21 mouse cellular contexts compared by ENCODE assay signal in genomic region chr12:85447009-85447408, GRCm38 (mm10). TPM values are rescaled to one million over a fixed set of nuclear protein-coding genes. Genes with fewer than 3 reads are reported as not detected.
DNase-seq lines count a peak whose midpoint lies in the region; ATAC-seq and TF ChIP-seq lines count a peak whose summit lies in the region.
"Had no signal": no experiment of that assay in that cellular context is flagged by ENCODE, and none has a peak within 500 bp of the region (broad histone marks: within the 10 kb centered on the region; RNA-seq: fewer than 3 reads in every experiment).

No protein-coding gene starts in this region.

- no peak overlapping the region for H3K4me3 ChIP-seq in left cerebral cortex, adult 2 months
- H3K4me3 ChIP-seq: heart, embryonic 12.5 days; midbrain, embryonic 13.5 days; neural tube, embryonic 12.5 days had no signal

- ATAC-seq in CD4-positive, CD25-positive, alpha-beta regulatory T cell, adult 4 months, result peak; percentile 74
- ATAC-seq in granulocyte monocyte progenitor cell, adult 5-6 weeks (replicated peaks; ENCODE audit: poor library complexity, severe bottlenecking), result peak; percentile 53
- ATAC-seq: forebrain, embryonic 14.5 days; hindbrain, embryonic 16.5 days; midbrain, embryonic 13.5 days; Patski had no signal

- intact Hi-C loops in left cerebral cortex, adult 2 months (cut with DNase I), result no loop called here

- DNase-seq in spleen, postnatal 36 days (ENCODE audit: low spot score in 2 of 2), result peak; percentile 51 to 60
- no peak for DNase-seq in spleen, postnatal 10 days (ENCODE audit: low spot score in 2 of 2)
- DNase-seq in naive thymus-derived CD4-positive, alpha-beta T cell, adult 2 months (ENCODE audit: low read depth), result peak; percentile 92
- DNase-seq in MN1 (ENCODE audit: low spot score), result no peak
- DNase-seq in ovary, postnatal 36 days (ENCODE audit: low spot score), result no peak
- DNase-seq in left cerebral cortex, adult 2 months (ENCODE audit: extremely low spot score in 1 of 2, low spot score in 2 of 2), result no peak
- DNase-seq: cerebellum, postnatal 10 days; kidney, adult 18-20 months; layer of hippocampus, postnatal 36 days; left cerebral cortex, postnatal 4 days; lung, adult 18-20 months; lung, postnatal 36 days; right cerebral cortex, postnatal 14 days had no signal

- H3K27ac ChIP-seq in left cerebral cortex, adult 2 months, result no peak overlapping the region
- H3K27ac ChIP-seq: midbrain, embryonic 13.5 days; neural tube, embryonic 12.5 days had no signal

- no peak for TF ChIP-seq CTCF in left cerebral cortex, adult 2 months (IDR thresholded peaks at IDR 0.05)

RNA-seq across cellular contexts. Expression of gene Fos, which starts 26.7 kb away (rescaled TPM):
- 10 to 100 TPM; 11.3 to 39.0 TPM for polyA plus RNA-seq in CD4-positive, CD25-positive, alpha-beta regulatory T cell, adult 4 months (2017; shearing (Covaris generic))
- total RNA-seq in granulocyte monocyte progenitor cell, adult 5-6 weeks (2014; fragmentation: Nextera tagmentation), result 35.1 and 50.4 TPM in 2 replicates
- 137 and 160 TPM in 2 replicates for total RNA-seq in granulocyte monocyte progenitor cell, adult 5-6 weeks (2017)
- total RNA-seq in left cerebral cortex, adult 2 months (2021), result 10 to 100 TPM; 56.9 to 88.9 TPM

Comparison
In these comparisons a context has a peak if more than half of its experiments do, and no peak if none do; other contexts are left out.
1. DNase-seq: peak in spleen, postnatal 36 days (2 of 2) and naive thymus-derived CD4-positive, alpha-beta T cell, adult 2 months (single experiment); none in spleen, postnatal 10 days (0 of 2), MN1 (single experiment), ovary, postnatal 36 days (single experiment) and left cerebral cortex, adult 2 months (0 of 2).